Mouse (Mus musculus): ENCODE data around the gene Olfr1161. TPM values are rescaled to one million over a fixed set of nuclear protein-coding genes. Genes with fewer than 3 reads are reported as not detected.
"Not testable (repeated sequence)": the region's sequence is repeated elsewhere in the genome, so short reads cannot be mapped to it uniquely, and the experiment has no call there.

Olfr1161 gene
- not detected in 2 replicates for polyA plus RNA-seq (2015; fragmentation: Nextera tagmentation; extraction: Ambion mirVana)

DNA sequence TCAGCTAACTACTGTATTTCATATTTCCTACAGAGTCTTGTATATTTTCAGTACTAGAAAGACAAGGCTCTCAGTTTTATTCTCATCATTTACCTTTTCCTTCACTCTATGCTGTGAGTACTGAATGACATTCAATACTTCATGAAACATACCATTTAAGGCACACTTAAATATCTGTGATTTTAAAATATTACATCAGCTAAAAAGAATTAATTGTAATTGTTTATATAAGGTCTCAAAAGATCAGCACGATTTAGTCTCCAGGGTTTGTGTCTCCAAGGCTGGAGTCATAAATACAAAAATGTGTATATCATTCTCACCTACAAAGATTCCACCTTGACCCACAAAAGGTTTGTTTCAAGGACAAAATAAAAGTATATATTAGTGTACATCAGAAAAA is at the start of gene Olfr1161:
Gene Olfr1161, plus strand, starts transcription at position 301 of the 400 bp plus-strand sequence.
- H3K9me3 ChIP-seq (ENCODE audit: control insufficient read depth, low read length); H3K36me3 ChIP-seq (ENCODE audit: control insufficient read depth, insufficient read depth, low read length); H3K4me3 ChIP-seq (ENCODE audit: low read length); H3K9ac ChIP-seq (ENCODE audit: low read depth, low read length); H3K4me1 ChIP-seq (ENCODE audit: control insufficient read depth, insufficient read depth, low read length); ATAC-seq; H3K27me3 ChIP-seq (replicated peaks; ENCODE audit: control insufficient read depth, insufficient read depth, low read length); H3K4me2 ChIP-seq (ENCODE audit: low read depth, low read length); H3K27ac ChIP-seq (ENCODE audit: low read length): not testable (repeated sequence)
- 67% methylated on average over 1 of the region's 1 CpGs for WGBS

GRCm38 (mm10) chr2:87974563-87974962 is 48.0 kb upstream of the Olfr1161 start, which contains the start of gene Olfr74:
Gene Olfr74, minus strand, starts transcription at chr2:87974663.
- Histone ChIP-seq H3K27ac (ENCODE audit: low read length) (no peak within 1 kb of the TSS), H3K4me1 (ENCODE audit: control insufficient read depth, insufficient read depth, low read length) (no peaks in the 10 kb centered on the region)

GRCm38 (mm10) chr2:87989813-87990212 is 32.8 kb upstream of the Olfr1161 start, which contains the start of gene Olfr1158:
Gene Olfr1158, plus strand, starts transcription at chr2:87990113.
- H3K4me3 ChIP-seq (ENCODE audit: low read length) = no peak within 1 kb of the TSS
- no peak within 1 kb of the TSS for H3K27ac ChIP-seq (ENCODE audit: low read length)
- no peaks in the 10 kb centered on the region for H3K27me3 ChIP-seq (replicated peaks; ENCODE audit: control insufficient read depth, insufficient read depth, low read length)
- no peaks in the 10 kb centered on the region for H3K4me1 ChIP-seq (ENCODE audit: control insufficient read depth, insufficient read depth, low read length)
- no peak for ATAC-seq
- no peak within 1 kb of the TSS for H3K4me2 ChIP-seq (ENCODE audit: low read depth, low read length)
- no peaks in the 10 kb centered on the region for H3K36me3 ChIP-seq (ENCODE audit: control insufficient read depth, insufficient read depth, low read length)
- no peak within 1 kb of the TSS for H3K9ac ChIP-seq (ENCODE audit: low read depth, low read length)
- no peaks in the 10 kb centered on the region for H3K9me3 ChIP-seq (ENCODE audit: control insufficient read depth, low read length)

More at GRCm38 (mm10) chr2:87974563-87974962, 48.0 kb upstream of the Olfr1161 start, which contains the start of gene Olfr74:
- no peak for ATAC-seq
- no peak within 1 kb of the TSS for H3K9ac ChIP-seq (ENCODE audit: low read depth, low read length)
- 76% methylated on average over 3 of the region's 3 CpGs for WGBS
- H3K9me3 ChIP-seq (ENCODE audit: control insufficient read depth, low read length) = no peaks in the 10 kb centered on the region
- H3K4me3 ChIP-seq (ENCODE audit: low read length) = no peak within 1 kb of the TSS
- H3K36me3 ChIP-seq (ENCODE audit: control insufficient read depth, insufficient read depth, low read length) = no peaks in the 10 kb centered on the region
- H3K4me2 ChIP-seq (ENCODE audit: low read depth, low read length) = no peak within 1 kb of the TSS
- H3K27me3 ChIP-seq (replicated peaks; ENCODE audit: control insufficient read depth, insufficient read depth, low read length) = no peaks in the 10 kb centered on the region

DNA sequence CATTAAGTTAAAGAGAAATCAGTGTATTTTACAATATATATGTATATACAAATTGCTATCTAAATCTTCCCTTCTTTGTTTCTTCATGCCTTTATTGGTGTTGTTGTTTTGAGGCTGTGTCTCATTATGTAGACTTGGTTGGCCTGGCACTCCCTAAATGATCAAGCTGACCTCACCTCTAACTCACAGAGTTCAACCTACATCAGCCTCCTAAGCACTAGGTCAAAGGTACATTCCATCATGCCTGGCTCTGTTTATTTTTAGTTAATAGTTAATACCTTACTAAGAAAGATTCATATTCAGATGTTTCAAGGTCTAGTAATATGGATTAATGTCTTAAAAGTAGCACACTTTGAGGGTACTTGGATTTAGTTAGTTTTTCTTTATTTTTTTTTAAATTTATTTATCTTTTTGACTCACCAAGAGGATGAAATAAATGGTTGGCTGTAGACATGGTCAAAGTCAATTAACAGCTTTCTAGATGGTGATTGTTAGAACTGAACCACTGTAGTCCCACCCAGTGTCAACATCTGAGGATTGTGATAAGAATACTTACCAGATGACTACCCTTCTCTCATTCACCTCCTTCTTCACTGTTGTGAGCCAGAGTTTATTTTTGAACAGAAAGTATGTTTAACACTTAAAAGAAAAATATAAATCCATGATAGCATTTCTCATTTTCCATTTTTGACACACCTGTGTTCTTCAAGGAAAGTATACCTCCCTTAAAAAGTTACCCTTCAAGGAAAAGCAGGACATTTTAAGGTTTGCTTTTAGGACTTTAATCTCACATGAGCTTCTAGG is 14.9 kb upstream of the Olfr1161 start, which contains the start of gene Olfr1160:
Gene Olfr1160, minus strand, starts transcription at position 754 of the 804 bp plus-strand sequence.
- Histone ChIP-seq H3K9me3 (ENCODE audit: control insufficient read depth, low read length) (no peaks in the 10 kb centered on the region), H3K4me1 (ENCODE audit: control insufficient read depth, insufficient read depth, low read length) (no peaks in the 10 kb centered on the region), H3K4me3 (ENCODE audit: low read length) (no peak within 1 kb of the TSS), H3K27me3 (replicated peaks; ENCODE audit: control insufficient read depth, insufficient read depth, low read length) (no peaks in the 10 kb centered on the region), H3K27ac (ENCODE audit: low read length) (no peak within 1 kb of the TSS), H3K9ac (ENCODE audit: low read depth, low read length) (no peak within 1 kb of the TSS), H3K36me3 (ENCODE audit: control insufficient read depth, insufficient read depth, low read length) (no peaks in the 10 kb centered on the region), H3K4me2 (ENCODE audit: low read depth, low read length) (no peak within 1 kb of the TSS)
- peak; percentile 99 for ATAC-seq

- no peak within 1 kb of the TSS for H3K27ac ChIP-seq (ENCODE audit: low read length)
- no peaks in the 10 kb centered on the region for H3K27me3 ChIP-seq (replicated peaks; ENCODE audit: control insufficient read depth, insufficient read depth, low read length)
- no peaks in the 10 kb centered on the region for H3K9me3 ChIP-seq (ENCODE audit: control insufficient read depth, low read length)
- no peak for ATAC-seq
- H3K36me3 ChIP-seq (ENCODE audit: control insufficient read depth, insufficient read depth, low read length) = no peaks in the 10 kb centered on the region
- no peak within 1 kb of the TSS for H3K4me3 ChIP-seq (ENCODE audit: low read length)
- no peaks in the 10 kb centered on the region for H3K4me1 ChIP-seq (ENCODE audit: control insufficient read depth, insufficient read depth, low read length)
- no peak within 1 kb of the TSS for H3K9ac ChIP-seq (ENCODE audit: low read depth, low read length)
- H3K4me2 ChIP-seq (ENCODE audit: low read depth, low read length) = no peak within 1 kb of the TSS
Measured at GRCm38 (mm10) chr2:88037599-88037998, 15.0 kb downstream of the Olfr1161 start, which contains the start of gene Olfr73. Gene Olfr73, minus strand, starts transcription at chr2:88037699.

- Histone ChIP-seq H3K36me3 (ENCODE audit: control insufficient read depth, insufficient read depth, low read length) (no peaks in the 10 kb centered on the region), H3K9ac (ENCODE audit: low read depth, low read length) (no peak within 1 kb of the TSS), H3K4me1 (ENCODE audit: control insufficient read depth, insufficient read depth, low read length) (no peaks in the 10 kb centered on the region), H3K9me3 (ENCODE audit: control insufficient read depth, low read length) (no peaks in the 10 kb centered on the region), H3K4me2 (ENCODE audit: low read depth, low read length) (no peak within 1 kb of the TSS), H3K4me3 (ENCODE audit: low read length) (no peak within 1 kb of the TSS), H3K27me3 (replicated peaks; ENCODE audit: control insufficient read depth, insufficient read depth, low read length) (no peaks in the 10 kb centered on the region), H3K27ac (ENCODE audit: low read length) (no peak within 1 kb of the TSS)
- WGBS = 84% methylated on average over 1 of the region's 1 CpGs
- no peak for ATAC-seq
Measured at GRCm38 (mm10) chr2:88051029-88051428, 28.5 kb downstream of the Olfr1161 start, which contains the start of gene Olfr1162. Gene Olfr1162, minus strand, starts transcription at chr2:88051129.

GRCm38 (mm10) chr2:88063587-88063986 is 41.0 kb downstream of the Olfr1161 start:
- Histone ChIP-seq H3K27me3 (replicated peaks; ENCODE audit: control insufficient read depth, insufficient read depth, low read length) (no peaks in the 10 kb centered on the region), H3K36me3 (ENCODE audit: control insufficient read depth, insufficient read depth, low read length) (no peaks in the 10 kb centered on the region), H3K4me3 (ENCODE audit: low read length) (no peak overlapping the region), H3K4me2 (ENCODE audit: low read depth, low read length) (no peak overlapping the region), H3K9ac (ENCODE audit: low read depth, low read length) (no peak overlapping the region), H3K27ac (ENCODE audit: low read length) (no peak overlapping the region), H3K9me3 (ENCODE audit: control insufficient read depth, low read length) (no peaks in the 10 kb centered on the region), H3K4me1 (ENCODE audit: control insufficient read depth, insufficient read depth, low read length) (no peaks in the 10 kb centered on the region)
- WGBS = 87% methylated on average over 2 of the region's 2 CpGs
- ATAC-seq = no peak

DNA sequence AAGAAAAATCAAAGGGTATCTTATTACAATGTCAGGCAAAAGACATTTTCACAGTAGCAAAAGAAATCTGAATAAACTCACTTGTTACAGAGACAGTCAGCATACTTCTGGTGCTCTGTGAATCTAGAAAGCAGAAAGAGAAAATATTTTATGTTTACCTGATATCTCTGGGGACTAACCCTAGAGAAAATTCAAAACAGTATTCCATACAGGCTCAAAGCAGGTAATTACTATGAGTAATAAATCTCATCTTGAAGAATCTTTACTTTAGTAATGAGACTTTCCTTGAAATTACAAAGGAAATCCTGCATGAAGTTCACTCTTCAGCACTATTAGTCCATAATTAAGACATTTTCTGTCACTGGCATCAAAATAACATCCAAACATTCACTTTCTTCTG is 49.2 kb downstream of the Olfr1161 start, which contains the start of gene Olfr1163:
Gene Olfr1163, minus strand, starts transcription at position 101 of the 400 bp plus-strand sequence.
- no peak within 1 kb of the TSS for H3K4me2 ChIP-seq (ENCODE audit: low read depth, low read length)
- H3K36me3 ChIP-seq (ENCODE audit: control insufficient read depth, insufficient read depth, low read length) = no peaks in the 10 kb centered on the region
- no peak within 1 kb of the TSS for H3K9ac ChIP-seq (ENCODE audit: low read depth, low read length)
- no peaks in the 10 kb centered on the region for H3K9me3 ChIP-seq (ENCODE audit: control insufficient read depth, low read length)
- H3K4me3 ChIP-seq (ENCODE audit: low read length) = no peak within 1 kb of the TSS
- H3K27ac ChIP-seq (ENCODE audit: low read length) = no peak within 1 kb of the TSS
- no peaks in the 10 kb centered on the region for H3K27me3 ChIP-seq (replicated peaks; ENCODE audit: control insufficient read depth, insufficient read depth, low read length)
- ATAC-seq = no peak
- no peaks in the 10 kb centered on the region for H3K4me1 ChIP-seq (ENCODE audit: control insufficient read depth, insufficient read depth, low read length)

All from intestine, embryonic 16.5 days (tissue).